Mouse (Mus musculus) spleen, postnatal 14 days (tissue): ENCODE measurements around the gene Ybx2.
"Not testable (repeated sequence)": the region's sequence is repeated elsewhere in the genome, so short reads cannot be mapped to it uniquely, and the experiment has no call there.

ENCODE experiments used
- DNase-seq, 2 experiments: peaks; one replicate each; pipeline ENCODE4 v3.0.0; 2021 to 2022; ENCODE audit warnings: low spot score in 2 of 2

The Ybx2 gene

GRCm38 (mm10) chr11:69934681-69935080, 915 bp upstream of the Ybx2 start:
- DNase-seq: no peak

GRCm38 (mm10) chr11:69936156-69936555, 560 bp downstream of the Ybx2 start:
- no peak for DNase-seq

GRCm38 (mm10) chr11:69936714-69937347, 1.2 kb downstream of the Ybx2 start:
- DNase-seq: no peak

GRCm38 (mm10) chr11:69937385-69937784, 1.8 kb downstream of the Ybx2 start:
- DNase-seq: no peak

GRCm38 (mm10) chr11:69937834-69938233, 2.2 kb downstream of the Ybx2 start:
- DNase-seq: no peak

GRCm38 (mm10) chr11:69938401-69938979, 2.9 kb downstream of the Ybx2 start:
- no peak for DNase-seq

- DNase-seq: no peak
These were observed 3.6 kb downstream of the Ybx2 start for GRCm38 (mm10) chr11:69939181-69939580.

- no peak for DNase-seq
These were observed 4.1 kb downstream of the Ybx2 start for GRCm38 (mm10) chr11:69939731-69940130.

GRCm38 (mm10) chr11:69940962-69941361, 5.4 kb downstream of the Ybx2 start:
- no peak for DNase-seq

- DNase-seq: no peak
These were observed 9.6 kb downstream of the Ybx2 start for GRCm38 (mm10) chr11:69945216-69945615.

- DNase-seq: peak in 1 of 2 experiments; percentile 21
These were observed 10.6 kb downstream of the Ybx2 start for GRCm38 (mm10) chr11:69945997-69946891.

GRCm38 (mm10) chr11:69947337-69948065, 11.9 kb downstream of the Ybx2 start:
- DNase-seq: peak; percentile 50 to 56

GRCm38 (mm10) chr11:69948066-69948762, 12.6 kb downstream of the Ybx2 start, which contains the start of gene Slc2a4:
Slc2a4 (minus strand) TSS chr11:69948188.
- peak; percentile 92 to 94 for DNase-seq

GRCm38 (mm10) chr11:69948763-69949150, 13.2 kb downstream of the Ybx2 start:
- DNase-seq: peak; percentile 81 to 88

GRCm38 (mm10) chr11:69950807-69951459, 15.3 kb downstream of the Ybx2 start:
- no peak for DNase-seq

- DNase-seq: no peak
These were observed 16.7 kb downstream of the Ybx2 start for GRCm38 (mm10) chr11:69952274-69952673.

- no peak for DNase-seq
These were observed 17.8 kb downstream of the Ybx2 start for GRCm38 (mm10) chr11:69953267-69953915.

- not testable (repeated sequence) for DNase-seq
These were observed 20.0 kb downstream of the Ybx2 start for GRCm38 (mm10) chr11:69955618-69956017.

GRCm38 (mm10) chr11:69956218-69956617, 20.6 kb downstream of the Ybx2 start:
- no peak for DNase-seq

- DNase-seq: no peak
These were observed 25.0 kb downstream of the Ybx2 start for GRCm38 (mm10) chr11:69960616-69961015.
